Mouse (Mus musculus) limb, embryonic 14.5 days (tissue): ENCODE measurements at regions not wholly inside any gene's neighbourhood (a gene's known extent, or its start where the extent isn't known, plus 50 kb on each side); places are given as distances from the start of the nearest gene placed in this dataset.
"Not testable (repeated sequence)": the region's sequence is repeated elsewhere in the genome, so short reads cannot be mapped to it uniquely, and the experiment has no call there.

Experiments
- ATAC-seq: fragments of 200-750 bp; cut with Nextera tagmentation; 2 replicates; pipeline ENCODE4 v1.8.0; 2017; ENCODE audit warnings: low read depth, moderate number of reproducible peaks, moderate TSS enrichment; ENCODE audit not compliant: low FRiP score
- DNase-seq: peaks from one replicate; pipeline ENCODE4 v3.0.0-alpha.2; 2015; ENCODE audit warnings: low spot score
- H3K27ac ChIP-seq: fragments of 300-500 bp; sonication (generic); replicated peaks from 2 replicates; pipeline ENCODE4 v1.5.1; 2014; ENCODE audit warnings: low read depth, mild to moderate bottlenecking, low read length, moderate library complexity, mixed read lengths
- H3K27me3 ChIP-seq: fragments of 300-500 bp; sonication (generic); 2 replicates; pipeline ENCODE4 v1.6.1; 2014; ENCODE audit warnings: low read length, mixed read lengths; ENCODE audit not compliant: control insufficient read depth, insufficient read depth
- H3K36me3 ChIP-seq: fragments of 300-500 bp; sonication (generic); 2 replicates; pipeline ENCODE4 v1.6.1; 2014; ENCODE audit warnings: mild to moderate bottlenecking, low read length, moderate library complexity, mixed read lengths; ENCODE audit not compliant: control insufficient read depth, insufficient read depth
- H3K4me1 ChIP-seq: fragments of 300-500 bp; sonication (generic); 2 replicates; pipeline ENCODE4 v1.6.1; 2014; ENCODE audit warnings: antibody characterized with exemption, low read length, mixed read lengths; ENCODE audit not compliant: control insufficient read depth, insufficient read depth
- H3K4me2 ChIP-seq: fragments of 300-500 bp; sonication (generic); replicated peaks from 2 replicates; pipeline ENCODE4 v1.6.1; 2014; ENCODE audit warnings: low read depth, mild to moderate bottlenecking, low read length, moderate library complexity; ENCODE audit not compliant: severe bottlenecking
- H3K4me3 ChIP-seq: fragments of 300-500 bp; sonication (generic); replicated peaks from 2 replicates; pipeline ENCODE4 v1.5.1; 2014; ENCODE audit warnings: low read length
- H3K9ac ChIP-seq: fragments of 300-500 bp; sonication (generic); 2 replicates; pipeline ENCODE4 v1.6.1; 2014; ENCODE audit warnings: mild to moderate bottlenecking, low read depth, low read length, moderate library complexity; ENCODE audit not compliant: severe bottlenecking
- H3K9me3 ChIP-seq: fragments of 300-500 bp; sonication (generic); 2 replicates; pipeline ENCODE4 v1.6.1; 2016; ENCODE audit warnings: low read length; ENCODE audit not compliant: control insufficient read depth
- POLR2A ChIP-seq: fragments of 200-500 bp; IDR thresholded peaks from 2 replicates; pipeline ENCODE4 v1.8.0; 2012; ENCODE audit warnings: inconsistent platforms, mild to moderate bottlenecking, moderate library complexity, borderline replicate concordance; ENCODE audit not compliant: insufficient read depth, insufficient read length; ENCODE audit errors: extremely low read depth
- WGBS: fragments of 180-500 bp; shearing (Covaris S2); extraction: QIAGEN DNeasy Blood & Tissue Kit; methylation state at CpG from one replicate; pipeline ENCODE4 v1.1.7; 2014; 5-methylcytosine and 5-hydroxymethylcytosine counted together

DNA sequence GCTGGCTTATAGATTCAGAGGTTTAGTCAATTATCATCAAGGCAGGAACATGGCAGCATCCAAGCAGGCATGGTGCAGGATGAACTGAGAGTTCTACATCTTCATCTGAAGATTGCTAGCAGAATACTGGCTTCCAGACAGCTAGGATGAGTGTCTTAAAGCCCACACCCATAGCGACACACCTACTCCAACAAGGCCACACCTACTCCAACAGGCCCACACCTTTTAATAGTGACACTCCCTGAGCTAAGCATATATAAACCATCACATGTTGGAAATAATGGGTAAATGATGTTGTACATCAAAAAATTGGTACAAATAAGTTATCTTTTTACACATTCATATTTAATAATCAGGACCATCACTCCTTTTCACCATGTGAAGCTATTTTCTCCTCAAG lies 299.6 kb downstream of the Pcsk1 start:
- Histone ChIP-seq H3K4me1 (no peaks in the 10 kb centered on the region), H3K27me3 (no peaks in the 10 kb centered on the region), H3K4me2 (no peak overlapping the region), H3K36me3 (no peaks in the 10 kb centered on the region), H3K9me3 (no peaks in the 10 kb centered on the region), H3K27ac (no peak overlapping the region), H3K4me3 (no peak overlapping the region), H3K9ac (no peak overlapping the region)
- no peak for DNase-seq
- no peak for TF ChIP-seq POLR2A
- 96% methylated on average over 1 of the region's 1 CpGs for WGBS
- ATAC-seq = no peak

DNA sequence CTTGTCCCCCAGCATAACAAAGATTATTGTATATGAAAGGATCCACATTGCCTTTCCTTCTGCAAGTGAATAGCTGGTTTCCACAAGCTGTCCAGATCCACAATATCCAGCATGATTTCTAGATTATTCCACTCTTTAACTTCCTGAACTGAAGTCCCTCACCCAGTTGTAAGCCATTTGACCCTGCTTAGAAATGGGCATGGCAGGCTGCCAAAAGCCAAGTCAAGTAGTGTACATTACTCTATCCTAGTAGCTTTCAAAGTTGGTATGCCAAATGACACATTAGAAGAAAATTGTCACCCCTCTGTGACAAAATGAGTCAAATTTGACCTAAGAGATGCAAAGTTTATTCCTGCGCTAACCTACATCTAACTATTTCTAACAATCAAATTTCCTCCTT lies 300.6 kb downstream of the Pcsk1 start:
- H3K4me2 ChIP-seq = no peak overlapping the region
- DNase-seq (no peak), ATAC-seq (no peak)
- 95% methylated on average over 1 of the region's 1 CpGs for WGBS
- no peaks in the 10 kb centered on the region for H3K27me3 ChIP-seq
- H3K4me3 ChIP-seq = no peak overlapping the region
- TF ChIP-seq POLR2A = no peak
- H3K9ac ChIP-seq = no peak overlapping the region
- no peaks in the 10 kb centered on the region for H3K36me3 ChIP-seq
- H3K27ac ChIP-seq = no peak overlapping the region
- H3K9me3 ChIP-seq = no peaks in the 10 kb centered on the region
- H3K4me1 ChIP-seq = no peaks in the 10 kb centered on the region

DNA sequence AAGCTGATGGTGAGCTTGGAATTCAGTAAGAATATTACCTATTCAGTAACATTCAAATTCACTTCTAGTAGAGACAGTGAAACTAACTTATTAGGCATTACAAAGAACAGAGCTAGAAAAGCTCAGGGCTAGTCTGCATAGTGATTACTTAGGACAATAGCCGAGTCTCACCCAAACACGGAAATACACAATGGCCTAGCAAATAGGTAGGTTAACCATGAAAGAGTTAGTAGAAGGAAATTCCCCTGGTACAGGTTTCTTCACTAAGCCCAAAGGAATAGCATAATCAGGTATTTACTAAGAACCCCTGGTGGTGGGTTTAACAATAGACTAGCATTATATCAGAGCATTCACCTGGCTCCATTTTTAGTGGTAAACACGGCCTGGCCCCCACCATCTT lies 306.7 kb upstream of the Ell2 start:
- WGBS = 89% methylated on average over 3 of the region's 3 CpGs

DNA sequence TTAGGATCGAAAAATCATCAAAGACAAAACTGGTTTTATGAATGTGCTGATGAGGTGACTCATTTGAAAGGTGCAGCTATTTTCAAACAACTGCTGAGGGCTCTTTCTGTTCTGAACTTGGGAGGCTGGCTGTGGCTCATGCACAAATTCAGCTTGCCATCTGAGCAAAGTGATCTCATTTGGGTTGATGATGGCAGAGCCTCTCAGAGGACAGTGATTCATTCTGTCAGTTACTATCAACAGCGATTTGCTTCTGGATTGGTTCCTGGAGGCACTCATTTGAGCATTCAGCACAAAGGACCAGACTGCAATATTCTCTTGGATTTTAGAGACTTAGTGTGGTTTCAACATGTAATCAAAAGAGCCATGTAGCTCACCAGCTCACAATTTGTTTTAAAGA lies 285.8 kb upstream of the Ell2 start:
- no peaks in the 10 kb centered on the region for H3K27me3 ChIP-seq
- WGBS = 58% methylated on average over 2 of the region's 2 CpGs
- no peaks in the 10 kb centered on the region for H3K9me3 ChIP-seq
- H3K9ac ChIP-seq = no peak overlapping the region
- H3K27ac ChIP-seq = no peak overlapping the region
- TF ChIP-seq POLR2A = no peak
- DNase-seq (no peak), ATAC-seq (no peak)
- H3K36me3 ChIP-seq = no peaks in the 10 kb centered on the region
- H3K4me2 ChIP-seq = no peak overlapping the region
- H3K4me1 ChIP-seq = no peaks in the 10 kb centered on the region
- H3K4me3 ChIP-seq = no peak overlapping the region

More for the DNA sequence above, 306.7 kb upstream of the Ell2 start:
- not testable (repeated sequence) for H3K4me1 ChIP-seq, H3K9me3 ChIP-seq, ATAC-seq, H3K27ac ChIP-seq, H3K4me3 ChIP-seq, DNase-seq, H3K27me3 ChIP-seq, H3K4me2 ChIP-seq, H3K36me3 ChIP-seq, H3K9ac ChIP-seq

DNA sequence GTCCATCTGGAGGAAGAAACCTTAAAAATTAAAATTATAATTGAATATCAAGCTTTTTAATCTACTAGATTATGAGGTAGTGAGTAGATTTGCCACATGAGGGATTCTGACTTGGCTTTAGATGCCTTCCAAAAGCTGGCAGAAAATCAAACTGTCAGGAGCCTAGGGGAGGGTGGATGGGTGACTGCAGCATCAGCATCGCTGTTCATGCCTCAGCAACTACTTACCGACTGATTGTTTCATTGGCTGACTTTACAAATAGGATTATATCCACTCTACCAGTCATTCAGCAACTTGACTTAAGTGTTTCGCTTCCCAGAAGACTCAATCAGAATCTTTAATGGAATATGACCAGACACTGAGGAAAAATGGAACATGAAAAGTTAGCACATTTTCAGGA lies 279.6 kb upstream of the Ell2 start:
- TF ChIP-seq POLR2A = no peak
- 71% methylated on average over 3 of the region's 3 CpGs for WGBS
- no peak overlapping the region for H3K4me3 ChIP-seq

DNA sequence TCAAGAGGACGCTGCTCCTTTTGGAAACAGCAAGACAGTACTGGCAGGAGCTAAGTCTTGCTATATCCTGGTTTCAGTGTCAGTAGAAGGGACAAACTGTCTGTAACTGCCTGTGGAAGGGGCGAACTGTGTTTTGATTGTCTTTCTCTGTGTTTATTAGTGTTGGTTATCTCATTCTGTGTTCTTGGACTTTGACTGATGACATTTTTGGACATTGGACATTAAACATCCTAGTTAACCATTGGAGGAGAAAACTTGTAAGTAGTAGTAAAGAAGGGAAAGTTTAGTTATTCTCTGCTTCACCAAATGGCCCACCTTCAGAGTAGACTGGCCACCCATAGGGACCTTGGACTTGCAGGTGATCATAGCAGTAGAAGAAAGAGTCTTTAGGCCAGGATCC lies 267.4 kb upstream of the Ell2 start:
- H3K9ac ChIP-seq = no peak overlapping the region
- H3K27ac ChIP-seq = no peak overlapping the region
- WGBS = 81% methylated on average over 2 of the region's 2 CpGs
- H3K27me3 ChIP-seq = no peaks in the 10 kb centered on the region
- no peak overlapping the region for H3K4me2 ChIP-seq
- H3K4me3 ChIP-seq = no peak overlapping the region
- no peaks in the 10 kb centered on the region for H3K36me3 ChIP-seq
- TF ChIP-seq POLR2A = no peak
- no peaks in the 10 kb centered on the region for H3K4me1 ChIP-seq
- ATAC-seq = no peak
- DNase-seq = no peak
- H3K9me3 ChIP-seq = no peaks in the 10 kb centered on the region

More for the DNA sequence above, 279.6 kb upstream of the Ell2 start:
- H3K27me3 ChIP-seq = no peaks in the 10 kb centered on the region
- no peak overlapping the region for H3K4me2 ChIP-seq
- DNase-seq (no peak), ATAC-seq (no peak)
- H3K4me1 ChIP-seq = no peaks in the 10 kb centered on the region
- H3K9ac ChIP-seq = no peak overlapping the region
- H3K9me3 ChIP-seq = no peaks in the 10 kb centered on the region
- no peak overlapping the region for H3K27ac ChIP-seq
- no peaks in the 10 kb centered on the region for H3K36me3 ChIP-seq
